Mouse (Mus musculus) cerebellum, postnatal 36 days (tissue): ENCODE measurements around the gene Aire.
"Not testable (repeated sequence)": the region's sequence is repeated elsewhere in the genome, so short reads cannot be mapped to it uniquely, and the experiment has no call there.

Experiments
- DNase-seq, 2 experiments: peaks; one replicate each; pipeline ENCODE4 v3.0.0; 2021 to 2022; ENCODE audit warnings: mixed read lengths in 2 of 2

Aire gene

GRCm38 (mm10) chr10:78049519-78050035 lies 6.2 kb upstream of the Aire start:
- DNase-seq: no peak

GRCm38 (mm10) chr10:78048061-78048730 lies 4.8 kb upstream of the Aire start:
- DNase-seq: no peak

DNA sequence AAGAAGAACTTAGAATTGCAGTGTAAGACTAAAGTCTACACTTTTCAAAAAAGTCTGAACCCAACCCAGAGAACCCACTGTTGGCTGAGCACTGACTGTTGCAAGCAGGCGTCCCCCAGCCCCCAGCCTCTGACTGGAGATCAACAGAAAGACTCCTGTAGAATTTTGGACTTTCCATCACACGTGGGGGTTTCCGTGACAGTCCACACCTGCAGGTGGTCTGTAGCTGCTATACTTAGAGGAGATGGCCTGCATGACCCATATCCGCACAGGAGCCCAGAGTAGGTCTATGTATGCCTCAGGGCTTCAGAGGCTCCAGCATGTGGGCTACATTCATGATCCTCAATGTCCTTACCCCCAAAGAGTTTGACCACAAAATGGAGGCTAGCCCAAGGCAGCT lies 3.0 kb upstream of the Aire start:
- DNase-seq: no peak

- no peak for DNase-seq
Measured at GRCm38 (mm10) chr10:78044531-78044930, 1.1 kb upstream of the Aire start.

- no peak for DNase-seq
Measured at GRCm38 (mm10) chr10:78042697-78043405, 559 bp downstream of the Aire start.

DNA sequence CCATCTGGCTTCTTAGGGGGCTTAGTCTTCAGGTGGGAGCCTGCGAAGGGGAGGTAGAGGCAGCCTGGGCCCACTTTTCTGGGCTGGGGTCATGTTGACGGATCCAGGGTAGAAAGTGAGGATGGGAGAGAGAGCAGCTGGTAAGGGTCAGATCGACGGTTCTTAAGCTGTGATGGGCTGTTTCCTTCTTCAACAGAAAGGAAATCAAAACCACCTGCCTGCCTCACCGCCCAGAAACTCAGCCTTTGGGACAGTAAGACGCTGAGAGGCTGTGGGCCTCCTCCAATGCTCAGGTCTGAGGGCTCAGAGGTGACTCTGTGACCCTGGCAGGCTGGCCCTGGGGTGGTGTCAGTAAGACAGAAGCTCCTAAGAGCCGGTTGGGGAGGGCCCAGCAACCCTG lies 1.3 kb downstream of the Aire start:
- DNase-seq: no peak

GRCm38 (mm10) chr10:78041647-78042046 lies 1.8 kb downstream of the Aire start, which contains the start of gene Dnmt3l:
Gene Dnmt3l, plus strand, starts transcription at chr10:78041947.
- no peak for DNase-seq

DNA sequence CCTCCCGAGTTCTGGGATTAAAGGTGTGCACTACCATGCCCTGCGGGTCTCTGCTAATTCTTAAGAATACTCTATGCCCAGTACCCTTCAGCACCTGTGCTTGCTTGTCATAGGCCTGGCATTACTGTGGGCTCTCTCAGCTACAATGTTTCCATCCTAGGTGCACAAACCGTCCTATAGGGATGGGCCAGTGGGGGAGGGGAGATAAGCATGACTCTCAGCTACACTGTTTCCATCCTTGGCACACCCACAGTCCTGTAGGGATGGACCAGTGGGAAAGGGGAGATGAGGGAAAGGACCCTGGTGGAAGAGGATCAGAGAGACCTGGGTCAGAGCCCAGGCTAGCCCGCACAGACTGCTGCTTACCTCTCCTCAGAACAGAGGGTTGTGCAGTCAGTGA lies 6.3 kb downstream of the Aire start:
- DNase-seq: no peak

- DNase-seq: no peak
Measured at GRCm38 (mm10) chr10:78031987-78032386, 11.4 kb downstream of the Aire start.

- no peak for DNase-seq
Measured at GRCm38 (mm10) chr10:78029080-78029479, 14.3 kb downstream of the Aire start.

DNA sequence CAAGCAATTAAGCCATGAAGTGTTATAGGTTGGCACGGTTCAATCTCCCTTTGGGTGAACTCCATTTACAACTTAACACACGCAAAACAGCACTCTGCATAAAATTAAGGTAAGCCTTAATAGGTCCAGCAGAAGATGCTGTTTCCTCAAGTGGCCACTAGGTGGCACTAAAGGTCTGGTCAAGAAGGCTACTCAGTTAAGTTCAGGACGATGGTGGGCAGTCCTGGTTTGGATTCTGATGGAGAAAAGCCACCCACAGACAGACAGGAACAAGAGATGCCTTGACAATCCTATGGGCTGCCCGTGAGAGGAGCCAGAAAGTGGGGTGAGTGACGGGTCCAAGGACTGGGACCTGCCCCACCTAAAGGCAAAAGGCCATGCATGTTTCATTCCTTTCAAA lies 15.3 kb downstream of the Aire start:
- DNase-seq: peak; percentile 72 to 76

GRCm38 (mm10) chr10:78025453-78025852 lies 18.0 kb downstream of the Aire start:
- not testable (repeated sequence) for DNase-seq

- DNase-seq: not testable (repeated sequence)
Measured at GRCm38 (mm10) chr10:78019984-78020383, 23.4 kb downstream of the Aire start.

DNA sequence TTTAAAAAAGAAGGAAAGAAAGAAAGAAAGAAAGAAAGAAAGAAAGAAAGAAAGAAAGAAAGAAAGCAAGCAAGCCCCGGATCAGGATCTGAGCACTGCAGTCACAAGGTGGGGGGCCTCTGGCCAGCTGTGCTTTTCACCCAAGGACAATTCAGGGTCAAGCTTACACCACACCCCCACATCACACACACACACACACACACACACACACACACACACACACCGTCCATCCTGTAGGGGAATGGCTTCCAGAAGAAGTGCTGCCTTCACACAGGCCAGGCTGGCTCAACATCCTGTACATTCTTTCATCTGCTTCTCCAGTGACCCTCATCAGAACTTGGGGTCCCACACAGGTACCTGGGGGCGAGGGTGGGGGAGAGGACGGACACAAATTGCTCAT lies 24.1 kb downstream of the Aire start:
- DNase-seq: no peak

GRCm38 (mm10) chr10:78018797-78019203 lies 24.6 kb downstream of the Aire start:
- peak; percentile 78 to 79 for DNase-seq

- DNase-seq: no peak
Measured at GRCm38 (mm10) chr10:78016366-78016765, 27.0 kb downstream of the Aire start.

DNA sequence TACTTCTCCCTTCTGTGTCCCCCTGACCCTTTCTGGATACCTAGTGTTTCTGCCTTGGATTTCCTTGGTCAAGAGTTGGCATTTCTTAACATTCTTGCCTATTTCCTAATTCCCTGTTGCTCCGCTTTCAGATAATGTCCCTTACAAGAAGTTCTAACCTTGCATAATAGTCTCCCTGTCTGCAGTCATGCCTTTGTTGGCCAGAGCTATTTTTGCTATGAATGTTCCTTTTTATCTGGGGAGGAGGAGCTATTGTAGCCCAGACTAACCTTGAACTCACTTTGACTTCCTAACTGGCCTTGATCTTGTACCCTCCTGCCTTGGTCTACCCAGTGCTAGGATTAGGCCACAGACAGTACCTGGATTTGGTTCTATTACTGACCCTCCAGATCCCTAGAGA lies 27.9 kb downstream of the Aire start:
- no peak for DNase-seq

- DNase-seq: no peak
Measured at GRCm38 (mm10) chr10:78012661-78013495, 30.5 kb downstream of the Aire start.

GRCm38 (mm10) chr10:78011116-78011515 lies 32.3 kb downstream of the Aire start:
- not testable (repeated sequence) for DNase-seq

DNA sequence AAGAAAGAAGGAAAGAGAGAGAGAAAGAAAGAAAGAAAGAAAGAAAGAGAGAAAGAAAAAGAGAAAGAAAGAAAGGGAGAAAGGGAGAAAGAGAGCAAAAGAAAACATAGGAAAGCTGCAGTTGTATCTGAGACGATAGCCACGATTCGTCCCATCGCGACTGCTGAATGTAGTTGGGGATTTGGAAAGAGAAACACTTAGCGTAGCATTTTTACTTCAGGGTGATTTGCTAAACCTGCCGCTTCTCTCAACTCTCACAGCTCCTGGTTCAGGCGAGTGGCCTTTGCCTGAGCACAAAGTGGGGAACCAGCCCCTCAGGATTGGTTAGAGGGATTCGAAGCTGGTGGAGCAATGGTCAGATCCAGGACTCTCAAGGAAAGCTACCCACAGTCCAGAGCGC lies 33.1 kb downstream of the Aire start:
- no peak for DNase-seq

- DNase-seq: no peak
Measured at GRCm38 (mm10) chr10:78009945-78010293, 33.5 kb downstream of the Aire start, which contains the start of gene Pfkl. Gene Pfkl, minus strand, starts transcription at chr10:78010083.

DNA sequence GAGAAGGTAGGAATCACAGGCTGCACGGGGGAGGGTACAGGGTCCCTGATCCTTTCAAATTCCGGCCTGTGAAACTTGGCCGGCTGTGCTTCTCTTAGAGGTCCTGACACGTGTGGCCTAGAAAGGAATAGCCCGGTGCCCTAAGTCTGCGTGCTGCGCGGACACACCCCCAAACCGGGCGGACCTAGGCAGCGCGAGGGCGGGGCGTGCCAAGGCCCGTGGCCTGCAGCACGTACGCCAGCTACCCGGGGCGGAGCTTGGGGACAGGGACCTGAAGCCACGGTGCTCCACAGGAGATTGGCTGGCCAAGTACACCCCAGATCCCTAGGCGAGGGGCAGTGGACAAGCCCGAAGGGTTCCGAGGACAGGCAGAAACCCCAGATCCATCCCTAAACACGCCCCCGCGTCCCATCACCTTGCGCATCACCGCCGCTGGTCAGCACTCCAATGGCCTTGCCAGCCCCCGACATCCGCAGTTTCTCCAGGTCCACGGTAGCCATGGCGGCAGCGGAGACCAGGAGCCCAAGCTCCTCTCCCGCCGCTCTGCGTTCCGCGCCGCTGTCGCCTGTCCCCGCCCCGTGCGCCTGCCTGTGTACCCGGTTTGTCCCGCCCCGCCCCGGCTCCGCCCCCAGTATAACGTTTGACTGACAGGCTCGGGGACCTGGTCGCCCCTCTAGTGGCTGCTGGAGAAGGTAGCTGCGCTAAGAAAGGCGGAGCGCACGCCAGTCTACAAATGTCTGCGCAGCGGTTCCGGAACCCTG lies 34.0 kb downstream of the Aire start:
- peak; percentile 91 to 95 for DNase-seq

DNA sequence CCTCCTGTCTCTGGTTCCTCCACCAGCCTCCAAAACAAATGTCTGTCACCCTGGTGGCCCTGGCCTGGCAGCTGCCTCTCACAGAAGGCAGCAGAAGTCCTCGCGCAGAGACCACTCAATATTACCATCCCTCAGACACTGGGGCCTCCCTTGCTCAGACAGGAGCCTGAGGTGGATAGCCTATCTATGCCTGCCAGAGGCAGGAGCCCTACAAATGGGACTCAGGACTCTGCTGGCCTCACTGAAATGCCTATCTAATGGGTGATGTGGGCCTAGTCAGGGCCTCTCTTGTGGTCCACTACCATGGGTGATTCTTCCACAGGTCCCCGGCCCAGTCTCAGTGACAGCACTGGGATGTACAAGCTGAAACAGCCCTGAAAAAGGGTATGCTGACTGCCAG lies 35.2 kb downstream of the Aire start:
- DNase-seq: no peak
